Mouse (Mus musculus): ENCODE measurements at regions not wholly inside any gene's neighbourhood (a gene's known extent, or its start where the extent isn't known, plus 50 kb on each side); places are given as distances from the start of the nearest gene placed in this dataset.
A peak's percentile ranks its signal among the peaks of the same experiment; 100 is the strongest.

DNA sequence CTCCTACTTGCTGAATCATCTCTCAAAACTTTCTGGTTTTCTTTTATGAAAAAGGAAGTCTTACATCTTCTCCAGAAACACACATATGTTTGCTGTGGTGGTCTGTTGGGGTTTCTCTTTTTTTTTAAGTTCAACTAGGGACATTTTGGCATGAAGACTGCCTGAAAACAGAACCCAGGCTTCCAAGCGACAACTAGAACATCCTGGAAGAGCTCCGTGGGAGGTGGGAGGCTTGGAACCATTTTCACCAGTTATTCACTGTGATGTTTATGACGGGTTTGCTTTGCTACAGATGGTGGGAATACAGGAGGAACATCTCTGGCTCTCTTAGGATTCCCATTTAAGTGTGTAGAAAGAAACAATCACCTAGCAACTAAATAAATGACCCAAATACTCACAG, 154.5 kb downstream of the Lnpk start:
- Histone ChIP-seq H3K27me3 (ENCODE audit: control insufficient read depth, insufficient read depth, low read depth, low read length) (no peaks in the 10 kb centered on the region), H3K4me1 (replicated peaks; ENCODE audit: control insufficient read depth, insufficient read depth, low read length) (no peaks in the 10 kb centered on the region), H3K4me2 (ENCODE audit: low read depth, low read length) (no peak overlapping the region), H3K4me3 (ENCODE audit: low read length) (no peak overlapping the region), H3K9me3 (ENCODE audit: control insufficient read depth, low read length) (no peaks in the 10 kb centered on the region), H3K36me3 (ENCODE audit: control insufficient read depth, insufficient read depth, low read length) (no peaks in the 10 kb centered on the region), H3K27ac (ENCODE audit: low read length) (no peak overlapping the region), H3K9ac (ENCODE audit: low read length) (no peak overlapping the region)
- 77% methylated on average over 3 of the region's 3 CpGs for WGBS
- ATAC-seq (ENCODE audit: low read depth), result no peak

DNA sequence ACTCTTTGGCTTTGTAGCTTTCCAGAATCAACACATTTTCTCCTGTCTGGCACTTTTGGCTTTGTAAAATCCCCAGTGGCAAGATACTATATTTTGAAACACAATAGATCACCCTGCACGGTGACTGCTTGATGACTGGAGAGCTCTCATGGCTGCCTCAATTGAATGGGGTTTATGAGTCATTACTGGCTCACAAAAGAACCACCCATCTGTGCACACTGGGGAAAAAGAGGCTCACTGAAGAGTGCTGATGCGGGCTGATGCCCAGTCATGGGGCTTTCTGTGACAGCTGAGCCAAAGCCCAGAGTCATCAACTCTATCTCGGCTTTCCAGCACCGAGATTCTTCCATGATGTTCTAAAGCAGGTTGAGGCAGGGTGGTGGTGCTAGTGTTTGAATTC, 163.1 kb downstream of the Lnpk start:
- H3K27ac ChIP-seq (ENCODE audit: low read length), result no peak overlapping the region
- no peak for ATAC-seq (ENCODE audit: low read depth)
- H3K36me3 ChIP-seq (ENCODE audit: control insufficient read depth, insufficient read depth, low read length), result no peaks in the 10 kb centered on the region
- no peaks in the 10 kb centered on the region for H3K4me1 ChIP-seq (replicated peaks; ENCODE audit: control insufficient read depth, insufficient read depth, low read length)
- H3K9ac ChIP-seq (ENCODE audit: low read length), result no peak overlapping the region
- no peaks in the 10 kb centered on the region for H3K9me3 ChIP-seq (ENCODE audit: control insufficient read depth, low read length)
- H3K4me2 ChIP-seq (ENCODE audit: low read depth, low read length), result no peak overlapping the region
- 87% methylated on average over 4 of the region's 4 CpGs for WGBS
- no peaks in the 10 kb centered on the region for H3K27me3 ChIP-seq (ENCODE audit: control insufficient read depth, insufficient read depth, low read depth, low read length)
- H3K4me3 ChIP-seq (ENCODE audit: low read length), result no peak overlapping the region

DNA sequence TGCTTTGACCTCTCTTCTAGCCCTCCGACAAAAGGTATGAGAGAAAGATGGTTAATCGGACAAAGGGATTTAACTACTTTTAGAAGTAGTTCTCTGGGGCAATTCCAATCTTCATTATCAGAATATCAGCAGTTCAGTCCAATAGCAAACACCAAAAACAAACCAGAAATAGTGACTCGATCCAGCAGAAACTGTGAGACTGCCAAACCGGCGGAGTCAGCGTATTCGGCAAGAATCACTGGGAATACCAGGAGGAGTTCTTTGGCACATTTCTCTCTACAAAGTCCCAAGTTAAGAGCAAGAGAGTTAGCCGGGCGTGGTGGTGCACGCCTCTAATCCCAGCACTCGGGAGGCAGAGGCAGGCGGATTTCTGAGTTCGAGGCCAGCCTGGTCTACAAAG, 164.5 kb downstream of the Lnpk start:
- Histone ChIP-seq H3K36me3 (ENCODE audit: control insufficient read depth, insufficient read depth, low read length) (no peaks in the 10 kb centered on the region), H3K4me1 (replicated peaks; ENCODE audit: control insufficient read depth, insufficient read depth, low read length) (no peaks in the 10 kb centered on the region; the same call in 1 of the 2 replicates), H3K9me3 (ENCODE audit: control insufficient read depth, low read length) (no peaks in the 10 kb centered on the region), H3K27ac (ENCODE audit: low read length) (no peak overlapping the region), H3K4me3 (ENCODE audit: low read length) (no peak overlapping the region), H3K9ac (ENCODE audit: low read length) (no peak overlapping the region), H3K4me2 (ENCODE audit: low read depth, low read length) (no peak overlapping the region), H3K27me3 (ENCODE audit: control insufficient read depth, insufficient read depth, low read depth, low read length) (no peaks in the 10 kb centered on the region)
- WGBS, result 95% methylated on average over 12 of the region's 13 CpGs
- no peak for ATAC-seq (ENCODE audit: low read depth)

DNA sequence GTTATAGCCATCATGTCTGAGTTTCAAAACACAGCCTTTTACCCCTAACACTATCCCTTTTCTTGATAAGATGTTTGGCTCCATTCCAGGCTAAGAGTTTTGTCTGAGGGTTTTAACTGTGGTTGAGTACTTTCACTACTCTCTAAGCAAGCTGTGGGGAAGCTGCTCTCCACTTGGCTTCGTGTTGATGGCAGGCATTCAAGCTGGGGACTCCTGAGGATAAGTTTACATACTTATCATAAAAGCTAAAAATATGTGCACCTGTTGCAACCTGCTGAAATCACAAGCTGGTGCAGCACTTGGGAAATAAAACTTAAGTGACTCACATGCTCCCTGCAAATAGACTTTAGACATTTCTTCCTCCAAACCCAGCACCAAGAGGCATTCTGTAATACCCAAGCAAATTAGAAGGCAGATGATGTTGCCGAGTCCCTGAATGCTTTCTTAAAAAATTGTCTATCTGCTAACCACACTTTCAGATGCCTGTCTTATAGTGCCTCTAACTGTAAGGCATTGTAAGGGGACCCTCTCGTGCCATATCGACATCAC, 169.3 kb downstream of the Lnpk start:
- no peaks in the 10 kb centered on the region for H3K36me3 ChIP-seq (ENCODE audit: control insufficient read depth, insufficient read depth, low read length)
- no peak overlapping the region for H3K9ac ChIP-seq (ENCODE audit: low read length)
- no peak overlapping the region for H3K4me2 ChIP-seq (ENCODE audit: low read depth, low read length)
- no peaks in the 10 kb centered on the region for H3K27me3 ChIP-seq (ENCODE audit: control insufficient read depth, insufficient read depth, low read depth, low read length)
- 58% methylated on average over 4 of the region's 4 CpGs for WGBS
- no peak overlapping the region for H3K4me3 ChIP-seq (ENCODE audit: low read length)
- no peaks in the 10 kb centered on the region for H3K9me3 ChIP-seq (ENCODE audit: control insufficient read depth, low read length)
- ATAC-seq (ENCODE audit: low read depth), result peak; percentile 90
- no peaks in the 10 kb centered on the region; the same call in 1 of the 2 replicates for H3K4me1 ChIP-seq (replicated peaks; ENCODE audit: control insufficient read depth, insufficient read depth, low read length)
- no peak overlapping the region for H3K27ac ChIP-seq (ENCODE audit: low read length)

DNA sequence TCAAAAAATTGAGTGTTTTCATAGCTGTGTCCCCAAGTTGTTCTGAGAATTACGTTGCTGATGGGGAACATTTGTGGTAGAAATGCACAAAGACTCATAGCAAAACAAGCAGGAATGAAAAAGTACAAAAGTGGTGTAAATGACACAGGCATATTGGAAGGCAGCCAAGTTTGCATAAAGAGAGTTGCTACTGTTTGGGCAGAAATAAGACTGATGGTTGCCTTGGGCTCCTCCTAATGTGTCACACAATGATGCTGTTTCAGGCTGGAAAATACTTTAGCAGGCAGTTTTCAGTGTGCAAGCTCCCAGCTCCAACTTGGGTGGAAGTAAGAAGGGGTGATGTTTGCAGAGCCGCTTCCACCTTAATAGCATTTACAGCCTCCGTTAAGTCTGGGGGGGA, 174.7 kb downstream of the Lnpk start:
- Histone ChIP-seq H3K4me1 (replicated peaks; ENCODE audit: control insufficient read depth, insufficient read depth, low read length) (peaks cover 3% of the 10 kb centered on the region; the same call in 1 of the 2 replicates), H3K9me3 (ENCODE audit: control insufficient read depth, low read length) (no peaks in the 10 kb centered on the region), H3K4me2 (ENCODE audit: low read depth, low read length) (no peak overlapping the region), H3K27ac (ENCODE audit: low read length) (no peak overlapping the region), H3K9ac (ENCODE audit: low read length) (no peak overlapping the region), H3K36me3 (ENCODE audit: control insufficient read depth, insufficient read depth, low read length) (no peaks in the 10 kb centered on the region), H3K27me3 (ENCODE audit: control insufficient read depth, insufficient read depth, low read depth, low read length) (no peaks in the 10 kb centered on the region), H3K4me3 (ENCODE audit: low read length) (no peak overlapping the region)
- ATAC-seq (ENCODE audit: low read depth), result no peak
- WGBS, result 43% methylated on average over 3 of the region's 3 CpGs

DNA sequence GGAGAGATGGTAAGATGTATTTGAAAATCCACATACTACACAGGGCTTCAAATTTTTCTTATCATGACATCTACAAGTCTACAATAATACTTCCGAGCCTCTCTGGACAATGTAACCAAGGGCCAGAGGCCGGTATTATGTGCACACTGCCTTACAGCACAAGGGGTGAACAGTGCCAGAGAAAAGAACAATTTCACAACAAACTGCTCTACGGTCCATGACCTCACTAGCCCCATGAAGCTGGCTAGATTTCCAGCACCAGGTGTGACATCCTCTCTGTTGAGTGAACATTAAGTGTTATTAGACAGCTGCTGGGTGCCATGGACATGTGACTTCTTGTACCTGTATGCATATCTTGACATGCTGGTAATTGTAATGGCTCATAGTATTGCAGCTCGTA, 188.2 kb downstream of the Lnpk start:
- no peak overlapping the region for H3K27ac ChIP-seq (ENCODE audit: low read length)
- H3K4me1 ChIP-seq (replicated peaks; ENCODE audit: control insufficient read depth, insufficient read depth, low read length), result no peaks in the 10 kb centered on the region
- WGBS, result 72% methylated on average over 4 of the region's 4 CpGs
- no peak for ATAC-seq (ENCODE audit: low read depth)
- H3K4me3 ChIP-seq (ENCODE audit: low read length), result no peak overlapping the region
- no peak overlapping the region for H3K4me2 ChIP-seq (ENCODE audit: low read depth, low read length)
- H3K9me3 ChIP-seq (ENCODE audit: control insufficient read depth, low read length), result no peaks in the 10 kb centered on the region
- H3K27me3 ChIP-seq (ENCODE audit: control insufficient read depth, insufficient read depth, low read depth, low read length), result no peaks in the 10 kb centered on the region
- no peaks in the 10 kb centered on the region for H3K36me3 ChIP-seq (ENCODE audit: control insufficient read depth, insufficient read depth, low read length)
- no peak overlapping the region for H3K9ac ChIP-seq (ENCODE audit: low read length)

DNA sequence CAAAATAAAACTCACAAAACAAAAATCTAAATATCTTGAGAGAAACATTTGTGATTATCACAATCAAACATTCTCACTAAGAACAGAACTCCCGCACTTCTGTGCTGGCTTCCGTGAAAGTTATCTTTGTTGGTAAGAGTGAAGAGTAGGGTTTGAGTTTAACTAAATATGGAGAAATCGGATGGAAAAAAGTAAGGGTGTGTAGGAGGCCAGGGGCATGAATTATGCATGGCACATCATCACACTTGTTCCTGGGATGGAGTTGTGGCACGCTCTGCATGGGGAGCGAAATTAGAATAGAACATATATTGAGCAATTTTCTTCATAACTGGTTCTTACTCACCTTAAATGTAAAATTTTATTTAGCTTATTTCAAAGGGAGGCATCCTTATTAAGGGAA, 191.2 kb downstream of the Lnpk start:
- H3K4me3 ChIP-seq (ENCODE audit: low read length), result no peak overlapping the region
- no peaks in the 10 kb centered on the region for H3K36me3 ChIP-seq (ENCODE audit: control insufficient read depth, insufficient read depth, low read length)
- WGBS, result 93% methylated on average over 5 of the region's 5 CpGs
- no peak overlapping the region for H3K27ac ChIP-seq (ENCODE audit: low read length)
- no peaks in the 10 kb centered on the region for H3K4me1 ChIP-seq (replicated peaks; ENCODE audit: control insufficient read depth, insufficient read depth, low read length)
- no peak overlapping the region for H3K4me2 ChIP-seq (ENCODE audit: low read depth, low read length)
- ATAC-seq (ENCODE audit: low read depth), result no peak
- H3K9me3 ChIP-seq (ENCODE audit: control insufficient read depth, low read length), result no peaks in the 10 kb centered on the region
- no peaks in the 10 kb centered on the region for H3K27me3 ChIP-seq (ENCODE audit: control insufficient read depth, insufficient read depth, low read depth, low read length)
- no peak overlapping the region for H3K9ac ChIP-seq (ENCODE audit: low read length)

DNA sequence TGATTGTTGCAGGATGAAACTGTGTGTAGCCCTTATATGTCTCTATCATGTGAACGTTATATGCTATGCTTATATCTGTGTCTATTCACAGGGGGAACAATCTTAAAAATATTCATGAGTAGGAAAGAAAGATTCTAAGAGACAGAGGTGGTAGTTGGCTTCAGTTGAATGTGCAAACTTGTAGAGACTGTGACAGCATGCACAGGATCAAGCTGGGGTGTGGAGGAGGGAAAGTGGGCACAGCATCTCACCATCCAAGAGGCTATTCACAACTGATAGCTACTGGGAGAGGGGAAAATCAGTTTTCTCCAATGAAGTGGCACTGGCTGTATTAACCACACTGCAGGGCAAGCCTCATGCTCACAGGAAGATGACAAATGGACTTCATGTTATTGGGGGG, 194.3 kb downstream of the Lnpk start:
- Histone ChIP-seq H3K36me3 (ENCODE audit: control insufficient read depth, insufficient read depth, low read length) (no peaks in the 10 kb centered on the region), H3K4me1 (replicated peaks; ENCODE audit: control insufficient read depth, insufficient read depth, low read length) (no peaks in the 10 kb centered on the region), H3K4me2 (ENCODE audit: low read depth, low read length) (no peak overlapping the region), H3K27ac (ENCODE audit: low read length) (no peak overlapping the region), H3K4me3 (ENCODE audit: low read length) (no peak overlapping the region), H3K9ac (ENCODE audit: low read length) (no peak overlapping the region), H3K9me3 (ENCODE audit: control insufficient read depth, low read length) (no peaks in the 10 kb centered on the region), H3K27me3 (ENCODE audit: control insufficient read depth, insufficient read depth, low read depth, low read length) (no peaks in the 10 kb centered on the region)
- 92% methylated on average over 1 of the region's 1 CpGs for WGBS
- ATAC-seq (ENCODE audit: low read depth), result no peak

DNA sequence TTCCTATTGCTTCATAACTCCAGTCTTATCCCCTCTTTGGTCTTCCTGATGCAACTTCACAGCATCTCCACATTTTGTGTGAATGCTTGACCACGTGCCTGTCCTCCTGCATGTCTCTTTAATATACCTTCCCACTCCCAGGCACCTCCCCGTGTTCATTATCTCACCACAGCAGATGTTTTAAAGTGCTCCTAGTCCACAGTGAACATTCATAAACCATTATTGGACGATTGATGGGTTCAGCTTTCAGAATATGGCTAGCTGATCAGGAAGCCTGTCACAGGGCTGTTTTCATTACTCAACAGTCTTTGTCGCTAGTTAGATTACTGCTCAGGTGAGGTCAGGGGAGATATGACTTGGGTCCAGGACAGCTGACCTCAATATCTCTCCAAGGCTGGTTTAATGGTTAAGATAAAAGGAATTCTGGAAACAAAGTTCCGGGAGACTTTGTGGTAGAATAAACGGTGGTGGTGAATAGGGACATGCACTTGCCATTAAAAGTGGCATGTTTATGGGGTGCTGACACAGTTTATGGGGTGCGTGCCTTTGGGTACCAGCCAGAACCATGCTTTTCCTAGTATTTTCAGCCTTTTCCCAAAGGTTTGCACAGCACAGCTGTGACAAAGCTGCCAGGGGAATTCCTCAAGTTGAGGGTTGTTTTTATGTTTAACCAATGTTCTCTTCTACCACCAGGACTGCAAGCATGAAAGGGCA, 198.5 kb downstream of the Lnpk start:
- no peak overlapping the region for H3K4me2 ChIP-seq (ENCODE audit: low read depth, low read length)
- H3K9me3 ChIP-seq (ENCODE audit: control insufficient read depth, low read length), result no peaks in the 10 kb centered on the region
- no peak overlapping the region for H3K9ac ChIP-seq (ENCODE audit: low read length)
- ATAC-seq (ENCODE audit: low read depth), result no peak
- no peaks in the 10 kb centered on the region for H3K27me3 ChIP-seq (ENCODE audit: control insufficient read depth, insufficient read depth, low read depth, low read length)
- H3K36me3 ChIP-seq (ENCODE audit: control insufficient read depth, insufficient read depth, low read length), result no peaks in the 10 kb centered on the region
- no peaks in the 10 kb centered on the region for H3K4me1 ChIP-seq (replicated peaks; ENCODE audit: control insufficient read depth, insufficient read depth, low read length)
- 35% methylated on average over 7 of the region's 7 CpGs for WGBS
- H3K4me3 ChIP-seq (ENCODE audit: low read length), result no peak overlapping the region
- no peak overlapping the region for H3K27ac ChIP-seq (ENCODE audit: low read length)
